Mouse (Mus musculus): Measurements from ENCODE around the gene Gm26920. TPM values are rescaled to one million over a fixed set of nuclear protein-coding genes. Genes with fewer than 3 reads are reported as not detected.

Gm26920 gene
- polyA plus RNA-seq, 1 experiment from 2014 or later = 3.6 TPM

- peaks cover 6% of the 10 kb centered on the region; the same call in 1 of the 2 replicates for H3K36me3 ChIP-seq (replicated peaks)
- H3K4me1 ChIP-seq = peaks cover 40% of the 10 kb centered on the region
- 76% methylated on average over 6 of the region's 6 CpGs for WGBS
- peak overlapping the region; percentile 98 for H3K27ac ChIP-seq
- H3K9ac ChIP-seq = peak overlapping the region; percentile 92; the same call in 1 of the 2 replicates
- no peaks in the 10 kb centered on the region for H3K9me3 ChIP-seq
- peak overlapping the region; percentile 76 for H3K4me3 ChIP-seq
- H3K4me2 ChIP-seq = peak overlapping the region; percentile 55
- no peaks in the 10 kb centered on the region for H3K27me3 ChIP-seq (replicated peaks)
- ATAC-seq (replicated peaks) = no peak
These were observed 3.8 kb upstream of the Gm26920 start for GRCm38 (mm10) chr7:30093918-30094415.

DNA sequence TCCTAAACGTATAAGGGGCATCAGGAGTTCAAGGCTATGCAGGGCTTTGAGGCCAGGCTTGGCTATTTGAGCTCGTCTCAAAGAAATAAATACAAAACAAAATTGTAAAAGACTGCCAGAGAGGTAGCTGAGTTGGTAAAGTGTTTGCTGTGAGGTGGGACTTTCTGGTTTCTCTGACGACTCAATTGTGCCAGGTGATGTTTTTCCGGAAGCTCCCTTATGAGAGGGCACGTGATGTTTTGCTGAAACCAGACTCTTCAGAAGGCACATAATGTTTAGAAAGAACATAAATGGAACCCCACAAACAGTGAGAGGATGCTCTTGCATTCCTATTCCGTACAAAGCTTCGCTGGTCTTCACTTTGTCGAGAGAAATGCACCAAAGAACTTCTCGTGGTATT lies 2.5 kb upstream of the Gm26920 start:
- Histone ChIP-seq H3K27me3 (replicated peaks) (no peaks in the 10 kb centered on the region), H3K4me2 (no peak overlapping the region), H3K9me3 (no peaks in the 10 kb centered on the region), H3K4me1 (peaks cover 49% of the 10 kb centered on the region), H3K4me3 (no peak overlapping the region), H3K36me3 (replicated peaks) (no peaks in the 10 kb centered on the region), H3K27ac (no peak overlapping the region), H3K9ac (no peak overlapping the region)
- ATAC-seq (replicated peaks) = no peak
- WGBS = 82% methylated on average over 9 of the region's 9 CpGs

GRCm38 (mm10) chr7:30090970-30091585 lies 868 bp upstream of the Gm26920 start:
- Histone ChIP-seq H3K9me3 (no peaks in the 10 kb centered on the region), H3K27ac (peak overlapping the region; percentile 90), H3K4me3 (peak overlapping the region; percentile 76), H3K4me2 (peak overlapping the region; percentile 92), H3K9ac (peak overlapping the region; percentile 65), H3K4me1 (peaks cover 41% of the 10 kb centered on the region), H3K36me3 (replicated peaks) (no peaks in the 10 kb centered on the region; the same call in 1 of the 2 replicates), H3K27me3 (replicated peaks) (no peaks in the 10 kb centered on the region)
- peak; percentile 9; the same call in 1 of the 2 replicates for ATAC-seq (replicated peaks)
- 7% methylated on average over 9 of the region's 9 CpGs for WGBS

DNA sequence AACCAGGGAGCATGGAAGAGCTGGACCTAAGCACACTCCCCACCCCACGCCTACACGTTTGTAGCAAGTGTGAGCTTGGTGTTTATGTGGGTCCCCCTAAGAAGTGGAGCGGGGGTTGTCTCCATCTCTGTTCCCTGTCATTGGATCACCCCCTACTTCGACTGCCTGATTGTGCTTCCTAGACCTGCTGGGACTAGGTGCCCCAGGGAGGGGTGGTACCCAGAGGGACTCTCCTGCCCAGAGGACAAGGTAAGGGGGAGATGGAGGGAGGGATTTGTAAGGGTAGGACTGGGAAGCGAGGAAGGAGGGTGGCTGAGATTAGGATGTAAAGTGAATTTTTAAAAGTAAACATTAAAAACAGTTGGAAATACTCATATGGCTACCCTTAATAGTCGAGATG lies 805 bp downstream of the Gm26920 start:
- no peaks in the 10 kb centered on the region for H3K27me3 ChIP-seq (replicated peaks)
- no peak overlapping the region for H3K27ac ChIP-seq
- peak overlapping the region; percentile 65 for H3K9ac ChIP-seq
- no peak for ATAC-seq (replicated peaks)
- H3K4me3 ChIP-seq = peak overlapping the region; percentile 76
- H3K9me3 ChIP-seq = no peaks in the 10 kb centered on the region
- H3K4me2 ChIP-seq = peak overlapping the region; percentile 92
- H3K4me1 ChIP-seq = peaks cover 36% of the 10 kb centered on the region
- peaks cover 7% of the 10 kb centered on the region for H3K36me3 ChIP-seq (replicated peaks)
- WGBS = 19% methylated on average over 6 of the region's 6 CpGs

DNA sequence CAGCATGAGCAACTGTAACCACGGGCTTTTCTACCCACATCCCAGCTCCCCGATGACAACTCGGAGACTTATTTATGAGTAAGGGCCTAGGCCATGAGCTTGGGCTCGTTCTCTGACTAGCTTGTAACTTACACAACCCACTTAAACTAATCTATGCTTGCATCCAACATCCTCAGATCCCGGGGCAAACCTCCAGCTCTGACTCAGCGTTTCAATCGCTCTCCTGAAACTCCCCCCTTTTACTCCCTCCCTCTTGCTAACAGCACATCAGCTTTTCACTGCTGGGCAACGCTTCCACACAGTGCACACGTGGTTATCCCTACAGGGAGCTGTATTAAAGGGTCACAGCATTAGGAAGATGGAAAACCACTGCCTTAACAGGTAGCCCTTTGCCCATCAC lies 3.7 kb downstream of the Gm26920 start:
- H3K36me3 ChIP-seq (replicated peaks) = peaks cover 7% of the 10 kb centered on the region
- H3K9ac ChIP-seq = no peak overlapping the region
- no peaks in the 10 kb centered on the region for H3K27me3 ChIP-seq (replicated peaks)
- H3K4me3 ChIP-seq = no peak overlapping the region
- H3K4me2 ChIP-seq = no peak overlapping the region
- H3K4me1 ChIP-seq = peaks cover 30% of the 10 kb centered on the region
- no peaks in the 10 kb centered on the region for H3K9me3 ChIP-seq
- no peak for ATAC-seq (replicated peaks)
- no peak overlapping the region for H3K27ac ChIP-seq
- WGBS = 93% methylated on average over 9 of the region's 9 CpGs

- H3K9ac ChIP-seq = peak within 1 kb of the TSS; percentile 96
- under 1% methylated on average over 47 of the region's 50 CpGs for WGBS
- no peaks in the 10 kb centered on the region for H3K27me3 ChIP-seq (replicated peaks)
- ATAC-seq (replicated peaks) = peak; percentile 95
- peaks cover 12% of the 10 kb centered on the region for H3K4me1 ChIP-seq
- H3K27ac ChIP-seq = peak within 1 kb of the TSS; percentile 92
- peaks cover 10% of the 10 kb centered on the region; the same call in 1 of the 2 replicates for H3K36me3 ChIP-seq (replicated peaks)
- peak within 1 kb of the TSS; percentile 98 for H3K4me3 ChIP-seq
- no peaks in the 10 kb centered on the region for H3K9me3 ChIP-seq
- H3K4me2 ChIP-seq = peak within 1 kb of the TSS; percentile 97
These were observed 17.8 kb downstream of the Gm26920 start, which contains the start of gene Zfp82 for GRCm38 (mm10) chr7:30072146-30073028. Zfp82 (minus strand) TSS chr7:30072900.

GRCm38 (mm10) chr7:30064622-30065021 lies 25.6 kb downstream of the Gm26920 start:
- Histone ChIP-seq H3K9ac (no peak overlapping the region), H3K27me3 (replicated peaks) (no peaks in the 10 kb centered on the region), H3K4me3 (no peak overlapping the region), H3K4me2 (no peak overlapping the region), H3K36me3 (replicated peaks) (peaks cover 50% of the 10 kb centered on the region), H3K9me3 (no peaks in the 10 kb centered on the region), H3K4me1 (no peaks in the 10 kb centered on the region), H3K27ac (no peak overlapping the region)
- ATAC-seq (replicated peaks) = no peak; the same call in 1 of the 2 replicates
- WGBS = 74% methylated on average over 5 of the region's 5 CpGs

DNA sequence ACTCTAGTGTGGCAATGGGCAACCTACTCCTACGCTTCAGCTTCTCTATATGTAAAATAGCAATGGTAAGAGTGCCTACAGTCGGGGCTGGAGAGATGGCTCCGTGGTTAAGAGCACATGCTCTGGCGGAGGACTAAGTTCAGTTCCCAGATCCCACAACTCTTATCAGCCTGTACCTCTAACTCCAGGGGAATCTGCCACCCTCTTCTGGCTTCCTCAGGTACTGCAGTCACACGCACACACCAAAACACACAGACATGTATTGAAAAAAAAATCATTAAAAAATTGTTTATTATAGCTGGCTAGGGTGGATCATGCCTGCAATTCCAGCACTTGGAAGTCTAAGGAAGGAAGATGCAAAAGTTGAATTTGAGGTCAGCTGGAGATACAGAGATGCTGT lies 27.7 kb downstream of the Gm26920 start:
- no peaks in the 10 kb centered on the region for H3K4me1 ChIP-seq
- H3K4me3 ChIP-seq = no peak overlapping the region
- WGBS = 88% methylated on average over 5 of the region's 5 CpGs
- no peak overlapping the region for H3K9ac ChIP-seq
- H3K27ac ChIP-seq = no peak overlapping the region
- peaks cover 45% of the 10 kb centered on the region for H3K36me3 ChIP-seq (replicated peaks)
- H3K4me2 ChIP-seq = no peak overlapping the region
- no peak for ATAC-seq (replicated peaks)
- no peaks in the 10 kb centered on the region for H3K9me3 ChIP-seq
- no peaks in the 10 kb centered on the region for H3K27me3 ChIP-seq (replicated peaks)

- ATAC-seq (replicated peaks) = no peak
- no peak overlapping the region for H3K4me2 ChIP-seq
- no peaks in the 10 kb centered on the region for H3K4me1 ChIP-seq
- no peak overlapping the region for H3K4me3 ChIP-seq
- 52% methylated on average over 6 of the region's 6 CpGs for WGBS
- no peaks in the 10 kb centered on the region for H3K27me3 ChIP-seq (replicated peaks)
- H3K9me3 ChIP-seq = no peaks in the 10 kb centered on the region
- no peak overlapping the region for H3K27ac ChIP-seq
- H3K9ac ChIP-seq = no peak overlapping the region
- H3K36me3 ChIP-seq (replicated peaks) = peaks cover 53% of the 10 kb centered on the region
These were observed 29.9 kb downstream of the Gm26920 start for GRCm38 (mm10) chr7:30060341-30060740.

DNA sequence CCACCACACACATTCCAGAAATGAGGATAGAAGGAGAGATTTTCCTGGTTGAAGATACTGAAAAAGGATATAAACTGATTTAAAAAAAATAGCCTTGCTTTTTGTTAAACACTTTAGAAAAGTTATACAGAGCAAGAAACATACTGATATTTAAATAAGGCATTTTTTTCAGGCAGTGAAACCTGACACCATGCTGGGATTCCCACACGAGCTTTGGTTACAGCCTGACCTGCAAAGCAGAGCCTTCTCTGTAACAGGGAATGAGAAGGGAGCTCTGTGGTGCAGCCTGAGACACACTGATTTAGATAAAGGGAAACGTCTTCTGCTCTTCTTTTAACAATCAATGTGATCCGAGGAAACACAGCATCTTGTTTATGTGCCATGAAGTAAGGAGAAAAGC lies 36.6 kb downstream of the Gm26920 start:
- ATAC-seq (replicated peaks) = no peak
- H3K9me3 ChIP-seq = no peaks in the 10 kb centered on the region
- H3K36me3 ChIP-seq (replicated peaks) = peaks cover 23% of the 10 kb centered on the region
- no peak overlapping the region for H3K4me2 ChIP-seq
- no peak overlapping the region for H3K27ac ChIP-seq
- no peak overlapping the region for H3K4me3 ChIP-seq
- H3K9ac ChIP-seq = no peak overlapping the region
- 10% methylated on average over 3 of the region's 3 CpGs for WGBS
- H3K27me3 ChIP-seq (replicated peaks) = no peaks in the 10 kb centered on the region
- H3K4me1 ChIP-seq = peaks cover 13% of the 10 kb centered on the region

DNA sequence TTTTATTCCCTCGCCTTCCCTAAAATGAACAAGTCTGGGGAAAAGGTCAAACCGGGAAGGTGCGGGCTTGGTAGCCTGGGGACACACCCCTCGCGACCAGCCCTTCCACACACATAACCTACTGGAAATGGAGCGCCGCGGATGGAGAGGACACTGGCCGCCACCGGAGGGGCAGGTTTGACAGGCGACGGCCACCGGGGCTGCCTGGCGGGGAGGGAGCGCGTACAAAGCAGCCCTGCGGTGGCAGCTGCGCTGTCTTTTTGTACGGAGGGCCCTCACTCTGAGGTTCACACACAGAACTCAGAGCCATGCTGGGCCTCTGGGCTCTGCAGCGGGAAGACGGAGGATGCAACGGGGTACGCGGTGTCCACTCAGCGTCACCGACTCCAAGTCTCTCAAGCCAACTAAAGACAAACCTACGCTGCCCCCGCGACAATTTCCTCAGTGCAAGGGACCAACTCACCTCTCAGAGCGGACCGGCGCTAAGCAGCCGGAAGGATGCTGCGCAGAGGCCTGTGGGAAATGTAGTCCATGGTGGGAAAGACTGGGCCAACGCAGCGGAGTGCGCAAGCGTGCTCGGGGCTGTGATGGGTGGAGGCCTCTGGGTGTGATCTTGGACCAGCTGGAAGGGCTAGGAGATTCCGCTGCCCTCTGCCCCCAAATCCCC lies 39.2 kb downstream of the Gm26920 start, which contains the start of gene Zfp14:
TSS of gene Zfp14 (minus strand) at position 499 of the 667 bp plus-strand sequence.
- Histone ChIP-seq H3K4me3 (peak within 1 kb of the TSS; percentile 73), H3K4me1 (peaks cover 13% of the 10 kb centered on the region), H3K9me3 (no peaks in the 10 kb centered on the region), H3K27me3 (replicated peaks) (no peaks in the 10 kb centered on the region), H3K4me2 (peak within 1 kb of the TSS; percentile 63), H3K27ac (peak within 1 kb of the TSS; percentile 92), H3K36me3 (replicated peaks) (peaks cover 9% of the 10 kb centered on the region), H3K9ac (peak within 1 kb of the TSS; percentile 87)
- peak; percentile 99 for ATAC-seq (replicated peaks)
- WGBS = under 1% methylated on average over 40 of the region's 40 CpGs

GRCm38 (mm10) chr7:30048126-30048525 lies 42.1 kb downstream of the Gm26920 start:
- H3K27ac ChIP-seq = no peak overlapping the region
- no peak overlapping the region for H3K9ac ChIP-seq
- H3K9me3 ChIP-seq = no peaks in the 10 kb centered on the region
- no peaks in the 10 kb centered on the region for H3K36me3 ChIP-seq (replicated peaks)
- no peaks in the 10 kb centered on the region for H3K27me3 ChIP-seq (replicated peaks)
- peaks cover 13% of the 10 kb centered on the region for H3K4me1 ChIP-seq
- no peak overlapping the region for H3K4me3 ChIP-seq
- no peak overlapping the region for H3K4me2 ChIP-seq
- no peak for ATAC-seq (replicated peaks)
- 92% methylated on average over 4 of the region's 4 CpGs for WGBS

Data from midbrain, embryonic 15.5 days (tissue).